Mouse (Mus musculus) myocyte (in vitro differentiated cells): ENCODE data around the gene Tex35. TPM values are rescaled to one million over a fixed set of nuclear protein-coding genes. Genes with fewer than 3 reads are reported as not detected.

Source experiments
- H3K27me3 ChIP-seq: one replicate; pipeline ENCODE4 v1.6.1; 2011; ENCODE audit not compliant: control insufficient read depth, insufficient read depth, insufficient read length
- H3K36me3 ChIP-seq: one replicate; pipeline ENCODE4 v1.6.1; 2011; ENCODE audit not compliant: control insufficient read depth, insufficient read depth
- H3K4me2 ChIP-seq: one replicate; pipeline ENCODE4 v1.6.1; 2011; ENCODE audit warnings: low read depth, control low read depth
- H3K4me3 ChIP-seq: one replicate; pipeline ENCODE4 v1.5.1; 2011; ENCODE audit warnings: mild to moderate bottlenecking, control low read depth, moderate library complexity
- H3K79me2 ChIP-seq: one replicate; pipeline ENCODE4 v1.6.1; 2011; ENCODE audit not compliant: control insufficient read depth, insufficient read depth
- H3ac ChIP-seq: one replicate; pipeline ENCODE4 v1.6.1; 2011; ENCODE audit not compliant: control insufficient read depth, insufficient read length
- CEBPB ChIP-seq: IDR thresholded peaks from 2 replicates; pipeline ENCODE4 v1.6.1; 2011; ENCODE audit warnings: mild to moderate bottlenecking, moderate library complexity; ENCODE audit not compliant: poor library complexity, insufficient read depth, severe bottlenecking
- E2F4 ChIP-seq: IDR thresholded peaks from one replicate; pipeline ENCODE4 v1.6.1; 2011; ENCODE audit warnings: mild to moderate bottlenecking, control low read depth, moderate library complexity; ENCODE audit not compliant: insufficient read depth
- MAX ChIP-seq: IDR thresholded peaks from one replicate; pipeline ENCODE4 v1.6.1; 2011; ENCODE audit warnings: low read depth, mild to moderate bottlenecking, control low read depth
- MYOD1 ChIP-seq, 3 experiments: IDR thresholded peaks; one replicate each; pipeline ENCODE4 v1.6.1; 2011; ENCODE audit warnings: control low read depth in 2 of 3, low read depth in 2 of 3, mild to moderate bottlenecking in 2 of 3, moderate library complexity in 1 of 3; ENCODE audit not compliant: insufficient read length in 2 of 3, control insufficient read depth in 1 of 3
- MYOG ChIP-seq, 3 experiments: IDR thresholded peaks; one replicate each; pipeline ENCODE4 v1.6.1; 2011; ENCODE audit warnings: control low read depth in 2 of 3, low read depth in 2 of 3, mild to moderate bottlenecking in 2 of 3; ENCODE audit not compliant: insufficient read length in 2 of 3, control insufficient read depth in 1 of 3, insufficient read depth in 1 of 3
- POLR2A ChIP-seq: IDR thresholded peaks from one replicate; pipeline ENCODE4 v1.6.1; 2011; ENCODE audit warnings: low read depth, mild to moderate bottlenecking, control low read depth, moderate library complexity; ENCODE audit not compliant: insufficient read length
- POLR2AphosphoS2 ChIP-seq: IDR thresholded peaks from one replicate; pipeline ENCODE4 v1.6.1; 2011; ENCODE audit warnings: low read depth, control low read depth; ENCODE audit not compliant: insufficient read length
- REST ChIP-seq: IDR thresholded peaks from one replicate; pipeline ENCODE4 v1.6.1; 2011; ENCODE audit warnings: mild to moderate bottlenecking, control low read depth, moderate library complexity; ENCODE audit not compliant: insufficient read depth, insufficient read length
- SRF ChIP-seq: IDR thresholded peaks from one replicate; pipeline ENCODE4 v1.6.1; 2011; ENCODE audit warnings: low read depth; ENCODE audit not compliant: control insufficient read depth, insufficient read length
- TCF12 ChIP-seq: IDR thresholded peaks from one replicate; pipeline ENCODE4 v1.6.1; 2011; ENCODE audit warnings: mild to moderate bottlenecking, control low read depth; ENCODE audit not compliant: poor library complexity, insufficient read depth, severe bottlenecking
- TCF3 ChIP-seq: IDR thresholded peaks from one replicate; pipeline ENCODE4 v1.6.1; 2011; ENCODE audit warnings: low read depth, control low read depth; ENCODE audit not compliant: insufficient read length
- USF1 ChIP-seq: IDR thresholded peaks from one replicate; pipeline ENCODE4 v1.6.1; 2011; ENCODE audit warnings: low read depth, mild to moderate bottlenecking, control low read depth, moderate library complexity
- polyA plus RNA-seq: library from polyadenylated mRNA; unstranded; fragments of >200 nt; fragmentation: generic; extraction: Trizol; gene quantifications from one replicate; pipeline ENCODE4 v1.2.1, GENCODE M21; 2012; ENCODE audit warnings: missing spikeins

The Tex35 gene
- polyA plus RNA-seq, 1 experiment = 0.30 TPM

GRCm38 (mm10) chr1:157086097-157086994 lies 22.1 kb downstream of the Tex35 start:
- Histone ChIP-seq H3K27me3 (no peaks in the 10 kb centered on the region), H3ac (no peak overlapping the region), H3K79me2 (no peaks in the 10 kb centered on the region), H3K36me3 (no peaks in the 10 kb centered on the region), H3K4me2 (peak overlapping the region; percentile 8), H3K4me3 (no peak overlapping the region)
- TF ChIP-seq POLR2A (no peak), MYOG (IDR thresholded peaks at IDR 0.05; ENCODE audit: control insufficient read depth in 1 of 3, insufficient read depth in 1 of 3, insufficient read length in 2 of 3, low read depth in 2 of 3) (no peak), POLR2AphosphoS2 (no peak), E2F4 (no peak), TCF12 (no peak), REST (no peak), CEBPB (no peak), MAX (no peak), SRF (no peak), MYOD1 (IDR thresholded peaks at IDR 0.05; ENCODE audit: control insufficient read depth in 1 of 3, insufficient read length in 2 of 3, low read depth in 2 of 3) (no peak), USF1 (no peak), TCF3 (no peak)

- Histone ChIP-seq H3K4me3 (no peak overlapping the region), H3ac (no peak overlapping the region), H3K79me2 (no peaks in the 10 kb centered on the region), H3K36me3 (no peaks in the 10 kb centered on the region), H3K27me3 (no peaks in the 10 kb centered on the region), H3K4me2 (no peak overlapping the region)
- no peak for TF ChIP-seq POLR2AphosphoS2
- TF ChIP-seq SRF = no peak
- no peak for TF ChIP-seq CEBPB
- TF ChIP-seq E2F4 = no peak
- no peak for TF ChIP-seq TCF12
- TF ChIP-seq MAX = no peak
- TF ChIP-seq TCF3 = no peak
- no peak for TF ChIP-seq MYOD1 (IDR thresholded peaks at IDR 0.05; ENCODE audit: control insufficient read depth in 1 of 3, insufficient read length in 2 of 3, low read depth in 2 of 3)
- TF ChIP-seq MYOG (IDR thresholded peaks at IDR 0.05; ENCODE audit: control insufficient read depth in 1 of 3, insufficient read depth in 1 of 3, insufficient read length in 2 of 3, low read depth in 2 of 3) = no peak
- no peak for TF ChIP-seq REST
- no peak for TF ChIP-seq POLR2A
- TF ChIP-seq USF1 = no peak
Observed at GRCm38 (mm10) chr1:157082931-157083330, 25.5 kb downstream of the Tex35 start.

- H3K27me3 ChIP-seq = no peaks in the 10 kb centered on the region
- H3K4me3 ChIP-seq = no peak overlapping the region
- H3K79me2 ChIP-seq = no peaks in the 10 kb centered on the region
- no peaks in the 10 kb centered on the region for H3K36me3 ChIP-seq
- H3ac ChIP-seq = no peak overlapping the region
- peak overlapping the region; percentile 65 for H3K4me2 ChIP-seq
- no peak for TF ChIP-seq USF1
- TF ChIP-seq SRF = no peak
- no peak for TF ChIP-seq CEBPB
- no peak for TF ChIP-seq REST
- TF ChIP-seq MAX = no peak
- no peak for TF ChIP-seq MYOG (IDR thresholded peaks at IDR 0.05; ENCODE audit: control insufficient read depth in 1 of 3, insufficient read depth in 1 of 3, insufficient read length in 2 of 3, low read depth in 2 of 3)
- no peak for TF ChIP-seq POLR2A
- no peak for TF ChIP-seq TCF3
- no peak for TF ChIP-seq MYOD1 (IDR thresholded peaks at IDR 0.05; ENCODE audit: control insufficient read depth in 1 of 3, insufficient read length in 2 of 3, low read depth in 2 of 3)
- no peak for TF ChIP-seq POLR2AphosphoS2
- TF ChIP-seq TCF12 = no peak
- no peak for TF ChIP-seq E2F4
Observed at GRCm38 (mm10) chr1:157081999-157082398, 26.5 kb downstream of the Tex35 start.

GRCm38 (mm10) chr1:157081076-157081804 lies 27.2 kb downstream of the Tex35 start:
- H3ac ChIP-seq = no peak overlapping the region
- no peaks in the 10 kb centered on the region for H3K79me2 ChIP-seq
- no peak overlapping the region for H3K4me3 ChIP-seq
- no peaks in the 10 kb centered on the region for H3K27me3 ChIP-seq
- no peaks in the 10 kb centered on the region for H3K36me3 ChIP-seq
- H3K4me2 ChIP-seq = peak overlapping the region; percentile 65
- peak in 2 of 3 experiments; percentile 40 to 67 for TF ChIP-seq MYOG (IDR thresholded peaks at IDR 0.05; ENCODE audit: control insufficient read depth in 1 of 3, insufficient read depth in 1 of 3, insufficient read length in 2 of 3, low read depth in 2 of 3)
- TF ChIP-seq POLR2A = no peak
- peak; percentile 50 for TF ChIP-seq TCF12
- peak; percentile 31 to 86 (median 70) for TF ChIP-seq MYOD1 (IDR thresholded peaks at IDR 0.05; ENCODE audit: control insufficient read depth in 1 of 3, insufficient read length in 2 of 3, low read depth in 2 of 3)
- TF ChIP-seq POLR2AphosphoS2 = no peak
- peak; percentile 52 for TF ChIP-seq TCF3
